Mouse (Mus musculus): ENCODE measurements at regions not wholly inside any gene's neighbourhood (a gene's known extent, or its start where the extent isn't known, plus 50 kb on each side); places are given as distances from the start of the nearest gene placed in this dataset.

DNA sequence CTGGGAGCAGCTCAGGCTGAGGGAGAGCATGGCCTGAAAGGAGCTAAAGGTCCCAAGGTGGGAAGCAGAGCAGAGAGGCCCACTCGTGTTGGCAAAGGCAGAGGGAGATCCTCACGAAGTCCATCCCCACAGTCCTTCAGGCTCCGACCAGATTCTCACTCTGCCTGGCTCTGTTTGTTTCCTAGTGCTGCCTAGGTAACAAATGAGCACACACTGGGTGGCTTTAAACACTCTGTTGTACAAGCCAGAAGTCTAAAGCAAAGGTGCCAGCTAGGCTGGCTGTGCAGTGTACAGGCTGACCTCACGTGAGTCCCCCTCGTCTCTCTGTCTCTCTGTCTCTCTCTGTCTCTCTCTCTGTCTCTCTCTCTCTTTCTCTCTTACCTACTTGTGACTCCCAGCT lies 274.9 kb upstream of the Zmiz1 start:
- DNase-seq (ENCODE audit: low spot score): no peak

DNA sequence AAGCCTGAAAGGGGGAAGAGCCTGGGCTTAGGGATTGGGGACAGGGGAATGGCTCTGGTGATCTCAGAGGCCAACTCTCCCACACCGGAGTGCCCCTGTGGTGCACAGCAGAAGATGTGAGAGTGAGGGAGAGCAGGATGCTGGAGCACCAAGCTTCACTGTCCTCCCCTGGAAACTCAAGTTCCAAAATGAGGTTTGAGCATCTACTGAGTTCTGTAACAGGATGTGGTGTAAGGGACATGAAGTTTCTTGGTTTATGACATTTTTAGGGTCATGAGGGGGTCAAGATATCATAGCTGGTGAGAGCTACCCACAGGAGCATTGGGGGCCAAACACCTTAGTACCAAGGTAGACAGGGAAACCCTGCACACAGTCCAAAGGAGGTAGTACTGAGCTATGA lies 274.1 kb upstream of the Zmiz1 start:
- no peak for DNase-seq (ENCODE audit: low spot score)

DNA sequence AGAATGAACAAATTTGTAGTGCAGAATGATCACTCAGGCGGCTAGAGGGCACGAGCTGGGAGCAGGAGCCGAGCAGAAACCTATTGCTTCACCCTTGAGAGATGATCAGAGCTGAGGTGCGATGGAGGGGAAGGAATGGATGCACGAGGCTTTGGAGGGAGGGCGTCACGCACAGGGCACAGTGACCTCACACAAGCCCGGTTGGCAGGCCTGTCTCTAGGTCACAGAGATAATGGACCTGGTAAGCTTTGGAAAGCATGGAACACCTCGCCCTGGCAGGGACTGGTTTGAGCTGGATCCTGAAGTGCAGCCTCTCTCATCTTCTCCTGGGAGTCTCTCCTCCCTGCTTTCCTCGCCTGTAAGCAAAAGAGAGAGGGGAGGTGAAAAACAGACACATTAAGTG lies 273.4 kb upstream of the Zmiz1 start:
- DNase-seq (ENCODE audit: low spot score): no peak

DNA sequence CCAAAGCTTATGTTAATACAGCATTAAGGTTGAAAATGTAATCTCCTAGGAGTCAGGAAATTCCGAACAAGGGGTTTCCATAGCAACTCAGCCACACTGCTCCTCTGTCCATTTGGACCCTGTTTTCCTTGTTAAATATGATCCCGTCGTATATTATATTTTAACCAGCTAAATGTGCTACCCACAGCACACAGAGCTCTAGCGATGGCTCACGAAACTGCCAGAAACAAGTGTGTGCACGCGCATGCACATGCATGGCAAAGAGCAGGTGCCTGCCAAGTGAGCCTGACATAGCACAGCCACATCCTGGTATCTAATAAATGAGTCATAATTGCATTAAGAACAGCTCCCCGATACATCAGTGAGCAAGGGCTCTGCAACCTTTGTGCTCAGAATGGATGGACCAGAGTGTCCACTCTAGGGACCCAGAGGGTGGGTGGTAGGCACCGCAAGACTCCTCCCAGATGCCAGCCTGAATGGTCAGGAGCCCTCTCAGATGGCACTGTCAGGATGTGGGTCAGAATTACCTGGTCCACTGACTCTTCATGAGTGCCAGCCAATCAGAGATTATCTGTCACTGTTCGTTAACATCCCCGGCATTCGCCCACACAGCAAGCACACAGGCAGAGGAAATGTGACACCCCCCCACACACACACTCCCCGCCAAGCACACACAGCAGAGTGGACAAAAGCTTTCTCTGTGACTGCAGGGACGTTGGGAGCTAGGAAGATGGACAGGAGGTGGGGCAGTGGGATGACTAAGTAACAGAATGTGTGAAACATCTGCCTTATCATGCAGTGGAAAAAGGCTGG lies 272.8 kb upstream of the Zmiz1 start:
- DNase-seq (ENCODE audit: low spot score): no peak

DNA sequence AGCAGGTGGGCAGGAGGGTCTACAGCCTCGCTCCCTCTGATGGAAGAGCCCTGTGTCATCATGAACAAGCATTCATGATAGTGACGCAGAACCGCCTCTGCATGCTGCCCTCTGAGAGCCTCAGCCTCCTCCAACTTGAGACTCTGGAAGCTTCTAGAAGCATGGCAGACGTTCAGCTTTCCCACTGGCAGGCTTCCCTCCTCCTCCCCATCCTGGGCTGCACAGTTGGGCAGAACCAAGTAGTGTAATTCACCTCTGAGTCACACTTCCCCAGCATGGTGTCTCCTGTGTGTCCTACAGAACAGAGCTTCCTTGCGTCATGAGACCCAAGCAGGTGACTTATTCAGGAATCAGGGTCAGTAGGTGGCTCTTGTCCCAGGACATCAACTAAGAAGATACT lies 271.3 kb upstream of the Zmiz1 start:
- DNase-seq (ENCODE audit: low spot score): no peak

DNA sequence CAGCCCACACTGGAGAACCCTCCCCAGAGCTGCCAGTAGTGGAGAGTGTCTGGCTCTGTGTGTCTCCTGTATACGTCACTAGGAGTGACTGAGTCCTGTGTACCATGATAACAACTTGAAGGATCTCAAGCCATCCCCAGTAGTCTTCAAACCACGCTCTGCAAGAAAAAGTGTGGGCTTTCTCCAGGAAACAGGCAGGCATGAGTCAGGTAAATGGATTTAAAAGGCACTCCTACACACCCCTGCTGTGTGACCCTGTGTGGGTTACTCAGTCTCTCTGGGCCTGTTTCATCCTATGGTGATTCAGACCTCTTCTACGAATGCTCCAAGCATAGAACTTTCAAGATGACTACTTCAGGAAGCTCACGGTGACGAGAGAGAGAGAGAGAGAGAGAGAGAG lies 269.7 kb upstream of the Zmiz1 start:
- no peak for DNase-seq (ENCODE audit: low spot score)

DNA sequence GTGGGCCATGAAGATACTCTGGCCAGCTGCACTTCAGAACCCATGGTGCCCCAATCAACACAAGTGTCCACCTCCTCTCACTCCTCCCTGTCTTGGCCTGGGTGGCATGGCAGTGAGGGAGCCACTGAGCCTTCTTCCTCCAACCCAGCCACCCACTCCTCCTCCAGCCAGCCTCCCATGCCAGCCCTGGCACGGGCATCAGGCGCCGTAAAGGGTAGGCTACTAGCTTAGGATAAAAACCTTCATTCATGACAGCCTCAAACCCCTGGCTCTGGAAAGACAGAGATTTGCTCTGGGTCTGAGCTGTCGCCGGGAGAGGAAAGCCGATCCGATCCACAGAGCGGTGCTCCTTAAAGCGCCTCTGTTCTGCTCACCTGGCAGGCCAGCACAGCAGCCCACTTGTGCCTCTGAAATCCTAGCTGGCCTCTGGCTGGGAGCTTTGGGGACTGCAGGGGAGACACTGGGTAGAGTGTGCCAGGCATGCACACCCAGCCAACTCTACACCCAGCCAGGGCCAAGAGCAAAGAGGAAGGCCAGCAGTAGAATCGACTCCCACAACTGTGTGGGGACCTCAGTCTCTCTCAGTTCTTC lies 268.2 kb upstream of the Zmiz1 start:
- no peak for DNase-seq (ENCODE audit: low spot score)

DNA sequence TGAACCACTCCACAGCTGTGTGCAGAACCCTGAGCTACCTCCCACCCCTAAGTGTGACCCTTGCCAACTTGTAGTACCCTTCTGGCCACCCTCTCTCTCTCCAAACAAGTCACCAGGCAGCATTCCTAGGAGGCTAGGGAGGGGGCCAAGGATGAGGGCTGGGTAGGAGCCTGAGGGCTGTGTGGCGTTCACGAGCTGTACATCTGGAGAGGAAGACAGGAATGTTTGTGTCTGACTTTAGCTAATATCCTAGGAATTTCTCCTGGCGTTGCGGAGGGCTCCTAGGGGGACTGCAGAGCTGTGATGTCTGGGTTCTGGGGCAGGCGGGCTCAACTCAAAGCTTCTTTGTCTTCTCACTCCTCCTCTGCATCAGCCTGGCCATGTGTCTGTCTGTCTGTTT lies 262.2 kb upstream of the Zmiz1 start:
- no peak for DNase-seq (ENCODE audit: low spot score)

DNA sequence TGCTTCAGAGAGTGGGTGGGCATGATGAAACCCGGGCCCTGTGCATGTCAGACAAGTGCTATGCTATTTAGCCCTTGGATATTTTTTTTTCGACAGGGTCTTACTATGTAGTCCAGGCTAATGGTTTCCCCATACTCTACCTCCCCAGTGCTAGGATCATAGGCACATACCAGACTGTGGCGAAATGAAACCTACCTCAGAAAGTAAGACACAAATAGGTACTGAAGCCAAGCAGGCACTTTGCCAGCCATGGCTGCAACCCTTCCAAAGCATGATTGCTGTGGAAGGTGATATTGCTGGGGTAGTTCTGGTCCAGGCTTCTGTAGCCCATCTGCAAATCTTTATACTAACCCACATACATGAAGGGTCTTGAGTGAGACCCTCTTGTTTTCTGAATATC lies 259.1 kb upstream of the Zmiz1 start:
- DNase-seq (ENCODE audit: low spot score): no peak

DNA sequence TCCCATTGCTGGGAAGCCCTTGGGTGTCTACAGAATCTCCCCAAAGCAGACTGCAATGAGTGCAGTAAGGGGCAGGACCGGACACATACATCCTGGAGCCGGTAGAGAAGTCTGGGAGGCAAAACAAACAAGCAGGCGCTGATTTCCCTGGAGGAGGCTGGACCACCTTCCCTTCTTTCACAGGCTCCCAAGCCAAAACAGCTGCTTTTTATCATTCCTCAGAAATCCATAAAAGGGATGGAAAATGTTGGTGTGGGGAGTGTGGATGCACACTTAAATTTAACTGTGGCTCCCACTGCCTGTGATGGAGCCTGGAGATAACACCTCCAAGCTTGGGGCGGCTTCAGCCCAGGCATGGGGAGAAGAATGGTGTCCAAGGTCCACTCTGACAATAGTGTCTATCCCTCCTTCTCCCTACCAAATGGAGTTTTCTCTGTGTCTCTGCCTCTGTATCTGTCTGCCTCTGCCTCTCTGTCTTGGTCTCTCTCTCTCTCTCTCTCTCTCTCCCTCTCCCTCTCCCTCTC lies 258.3 kb upstream of the Zmiz1 start:
- DNase-seq (ENCODE audit: low spot score): no peak

DNA sequence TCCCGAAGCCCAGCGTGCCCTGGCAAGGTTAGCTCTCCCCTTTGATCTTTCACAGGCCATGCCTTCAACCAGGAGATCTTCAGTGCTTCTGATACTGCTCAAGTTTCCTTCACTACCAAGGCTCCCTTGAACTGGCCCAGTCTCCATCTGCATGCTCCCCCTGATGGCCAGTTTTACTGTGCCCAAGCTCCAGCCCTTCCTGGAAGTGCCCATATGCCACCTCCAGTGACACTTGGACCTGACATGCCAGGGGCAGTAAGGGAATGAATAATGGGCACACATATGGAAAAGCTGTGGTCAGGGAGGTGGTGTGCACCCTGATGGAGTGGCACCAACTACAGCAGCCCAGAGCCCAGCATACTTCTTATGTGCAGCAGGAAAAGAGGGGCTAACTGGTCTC lies 256.7 kb upstream of the Zmiz1 start:
- no peak for DNase-seq (ENCODE audit: low spot score)

DNA sequence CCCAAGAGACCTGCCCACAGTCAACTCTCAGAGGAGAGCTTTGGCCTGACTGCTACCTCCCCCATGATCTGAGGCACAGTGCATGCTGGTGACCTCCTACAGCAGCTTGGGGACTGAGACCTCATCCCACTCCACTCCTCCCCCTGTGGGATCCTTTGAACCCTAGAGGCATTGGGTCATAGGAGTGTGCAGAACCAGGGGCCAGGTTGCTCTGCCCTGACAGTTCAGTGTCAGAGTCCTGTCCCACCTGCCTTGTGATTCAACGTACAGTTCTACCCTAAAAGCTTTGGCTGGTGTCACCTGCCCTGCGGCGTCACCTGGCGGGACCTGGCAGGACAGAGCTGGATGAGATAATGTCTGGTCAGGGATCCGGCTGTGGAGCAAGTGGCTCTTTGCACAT lies 254.9 kb upstream of the Zmiz1 start:
- no peak for DNase-seq (ENCODE audit: low spot score)

DNA sequence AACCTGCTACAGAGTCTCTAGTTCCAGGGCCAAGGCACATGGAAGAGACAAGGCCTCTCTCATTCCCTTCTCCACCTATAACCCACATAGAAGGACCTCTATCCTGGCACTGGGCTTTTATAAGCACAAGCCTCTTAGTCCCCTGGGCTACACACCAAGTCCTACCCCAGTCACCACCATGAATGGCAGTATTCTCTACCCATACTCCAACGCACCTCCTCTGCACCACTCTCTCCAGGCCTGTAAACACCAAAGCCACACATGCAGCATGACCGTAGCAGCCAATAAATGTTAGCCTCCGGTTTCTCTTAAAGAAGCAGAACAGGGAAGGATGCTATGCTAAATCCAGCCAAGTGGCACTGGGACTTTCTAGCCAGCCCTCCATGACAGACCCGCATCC lies 252.1 kb upstream of the Zmiz1 start:
- DNase-seq (ENCODE audit: low spot score): no peak

DNA sequence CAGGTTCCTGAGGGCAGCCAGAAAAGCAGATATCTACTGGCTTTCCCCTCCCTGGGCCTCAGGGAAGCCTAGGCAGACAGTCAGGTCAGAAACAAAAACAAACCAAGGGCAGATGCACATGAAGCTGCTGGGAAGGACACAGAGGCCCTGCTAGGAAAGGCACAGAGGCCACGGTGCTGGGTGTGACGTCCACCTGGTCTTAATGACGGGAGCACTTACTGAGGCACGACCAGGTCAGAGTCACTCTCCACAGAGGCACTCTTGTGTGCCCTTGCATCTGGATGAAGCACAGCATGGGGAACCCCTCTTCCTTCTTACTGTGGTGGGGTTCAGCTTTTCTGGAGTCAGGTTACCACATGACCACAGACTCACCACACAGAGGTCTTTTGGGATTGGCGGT lies 251.6 kb upstream of the Zmiz1 start:
- no peak for DNase-seq (ENCODE audit: low spot score)

DNA sequence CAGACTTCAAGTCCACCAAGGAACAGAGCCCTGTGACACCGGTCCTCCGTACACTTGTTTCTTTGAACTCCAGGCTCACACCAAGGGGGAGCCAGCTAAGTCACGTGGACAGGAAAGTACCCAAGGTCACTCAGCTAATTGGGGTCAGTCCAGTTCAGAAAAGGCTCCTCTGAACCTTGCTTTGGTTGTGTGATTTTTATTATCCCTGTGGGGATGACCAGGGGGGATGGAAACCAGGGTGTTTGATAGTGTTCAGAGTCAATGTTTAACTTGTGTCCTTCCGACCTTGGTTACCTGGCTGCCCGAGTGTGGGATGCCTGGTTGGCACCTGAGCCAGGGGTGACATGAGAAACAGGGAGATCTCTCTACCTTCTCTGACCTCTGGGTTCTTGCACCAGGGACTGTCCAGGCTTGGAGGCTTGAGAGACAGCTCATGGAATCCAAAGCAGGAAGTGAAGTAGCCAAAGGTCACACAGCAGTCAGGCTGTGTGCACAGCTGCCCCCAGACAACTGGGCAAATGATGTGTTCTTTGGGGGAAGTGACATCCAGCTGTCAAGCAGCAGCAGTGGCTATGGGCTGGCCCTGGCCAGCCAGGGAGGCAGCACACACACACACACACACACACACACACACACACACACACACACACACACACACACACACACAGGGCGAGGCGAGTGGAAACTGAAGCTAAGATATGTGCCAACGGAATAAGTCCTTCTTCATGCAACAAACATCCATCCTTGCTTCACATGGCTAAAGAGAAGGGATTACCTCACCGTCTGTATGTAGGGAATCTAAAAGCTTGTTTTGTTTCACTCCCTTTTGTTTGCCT lies 250.5 kb upstream of the Zmiz1 start:
- no peak for DNase-seq (ENCODE audit: low spot score)

DNA sequence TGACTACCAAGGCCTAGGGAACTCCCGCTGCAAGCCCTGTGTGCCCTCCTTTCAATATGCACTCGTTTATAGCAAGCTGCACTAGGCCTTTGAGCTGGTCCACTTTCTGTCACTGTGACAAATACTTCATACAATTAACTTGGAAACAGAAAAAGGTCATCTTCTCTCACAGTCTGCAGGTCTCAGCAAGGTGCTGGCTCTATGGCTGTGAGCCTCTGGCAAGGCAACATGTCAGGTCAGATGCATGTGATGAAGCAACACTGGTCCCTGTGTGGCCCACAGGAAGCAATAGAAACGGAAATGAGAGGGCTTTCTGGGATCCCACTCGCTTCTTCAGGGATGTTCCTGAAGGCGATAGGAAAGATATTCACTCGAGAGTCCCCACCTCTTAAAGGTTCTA lies 245.9 kb upstream of the Zmiz1 start:
- DNase-seq (ENCODE audit: low spot score): no peak

DNA sequence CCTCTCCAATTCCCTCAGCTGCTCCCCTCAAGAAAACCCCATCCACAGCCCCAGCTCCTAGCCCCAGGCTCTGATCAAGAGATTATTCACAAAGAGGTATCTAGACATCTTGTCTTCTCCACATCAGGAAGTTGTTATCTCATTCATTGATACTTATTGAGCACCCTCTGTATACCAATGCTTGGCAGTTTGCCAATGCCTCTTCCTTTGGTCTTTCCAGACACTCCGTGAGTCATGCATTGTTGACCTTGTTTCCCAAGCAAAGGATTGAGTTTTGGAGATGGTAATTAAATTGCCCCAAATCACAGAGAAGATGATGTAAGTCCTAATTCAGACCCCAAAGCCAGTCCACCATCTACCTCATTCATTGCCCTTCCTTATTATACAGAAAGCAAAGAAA lies 235.9 kb upstream of the Zmiz1 start:
- no peak for DNase-seq (ENCODE audit: low spot score)

DNA sequence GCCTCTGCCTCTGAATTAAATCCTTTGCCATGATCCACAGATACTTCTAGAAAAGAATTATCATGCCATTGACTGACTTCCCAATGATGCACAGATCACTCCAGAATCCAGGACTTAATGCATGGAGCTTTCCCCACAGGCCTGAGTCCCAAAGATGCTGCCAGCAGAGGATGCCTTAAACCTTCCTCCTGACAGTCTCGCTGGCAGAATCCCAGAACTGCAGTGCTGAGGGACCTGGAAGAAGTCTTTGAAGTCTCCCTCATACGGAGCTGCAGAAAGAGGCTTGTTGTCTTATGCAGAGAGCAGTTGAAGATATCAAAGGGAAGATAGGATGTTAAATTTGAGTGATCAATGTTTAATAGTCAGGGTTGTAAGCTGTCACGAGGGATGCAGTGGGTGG lies 233.8 kb upstream of the Zmiz1 start:
- no peak for DNase-seq (ENCODE audit: low spot score)

DNA sequence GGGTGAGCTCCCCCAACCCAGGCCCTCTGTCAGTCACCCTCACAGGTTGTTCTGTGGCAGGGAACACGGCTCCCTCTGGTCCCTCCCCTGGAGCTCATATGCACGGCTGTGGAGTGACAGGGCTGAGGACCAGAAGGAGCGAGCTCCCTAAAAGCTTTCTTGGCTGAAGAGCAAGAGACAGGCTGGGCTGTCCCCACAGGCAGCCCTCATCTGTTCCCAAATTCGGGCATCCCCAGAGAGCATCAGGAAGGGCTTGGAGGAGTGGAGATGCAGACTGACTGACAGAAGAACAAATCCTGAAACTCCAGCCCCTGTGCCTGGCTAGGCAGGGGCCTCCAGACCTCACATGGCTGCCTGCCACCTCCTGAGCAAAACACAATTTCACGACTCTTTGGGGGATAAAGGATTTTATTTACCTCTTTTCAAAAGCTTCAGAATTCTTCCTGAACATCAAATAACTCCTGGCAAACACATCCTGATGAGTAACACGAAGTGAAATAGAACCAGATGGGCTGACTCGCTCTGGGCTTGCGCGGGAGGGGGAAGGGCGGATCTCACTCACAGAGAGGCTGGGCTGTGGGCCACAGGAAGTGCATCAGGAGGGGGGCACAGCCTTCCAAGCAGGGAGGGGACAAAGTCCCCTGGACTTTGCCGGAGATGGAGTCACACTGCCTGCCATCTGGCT lies 232.7 kb upstream of the Zmiz1 start:
- DNase-seq (ENCODE audit: low spot score): no peak

DNA sequence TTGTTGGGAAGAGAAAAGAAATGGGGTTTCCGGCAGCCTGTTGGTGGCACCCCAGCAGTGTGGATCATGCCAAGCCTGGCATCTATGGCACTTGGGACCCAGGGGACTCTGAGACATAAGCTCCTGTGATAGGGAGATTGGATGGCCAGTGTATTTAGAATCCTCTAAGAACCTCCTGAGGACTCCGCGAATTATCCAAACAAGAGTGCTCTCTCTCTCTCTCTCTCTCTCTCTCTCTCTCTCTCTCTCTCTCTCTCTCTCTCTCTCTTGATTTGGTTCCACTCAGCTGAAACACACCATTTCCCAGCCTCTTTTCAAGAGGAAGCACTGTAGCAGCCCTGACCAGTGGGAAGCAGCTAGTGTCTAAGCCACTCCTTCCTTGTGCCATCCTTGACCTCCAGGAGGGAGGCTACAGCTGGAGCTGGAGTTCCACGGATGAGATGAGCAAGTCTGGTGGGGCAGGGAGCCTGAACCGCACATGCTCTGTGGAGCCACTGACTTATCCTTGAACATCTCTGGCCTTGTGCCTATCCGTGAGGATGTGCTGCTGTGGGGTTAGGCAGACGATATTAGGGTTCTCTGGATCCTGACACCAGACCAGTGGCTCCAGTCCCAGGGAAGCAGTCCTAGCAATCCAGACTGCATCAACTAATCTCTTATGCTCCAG lies 232.0 kb upstream of the Zmiz1 start:
- DNase-seq (ENCODE audit: low spot score): no peak

DNA sequence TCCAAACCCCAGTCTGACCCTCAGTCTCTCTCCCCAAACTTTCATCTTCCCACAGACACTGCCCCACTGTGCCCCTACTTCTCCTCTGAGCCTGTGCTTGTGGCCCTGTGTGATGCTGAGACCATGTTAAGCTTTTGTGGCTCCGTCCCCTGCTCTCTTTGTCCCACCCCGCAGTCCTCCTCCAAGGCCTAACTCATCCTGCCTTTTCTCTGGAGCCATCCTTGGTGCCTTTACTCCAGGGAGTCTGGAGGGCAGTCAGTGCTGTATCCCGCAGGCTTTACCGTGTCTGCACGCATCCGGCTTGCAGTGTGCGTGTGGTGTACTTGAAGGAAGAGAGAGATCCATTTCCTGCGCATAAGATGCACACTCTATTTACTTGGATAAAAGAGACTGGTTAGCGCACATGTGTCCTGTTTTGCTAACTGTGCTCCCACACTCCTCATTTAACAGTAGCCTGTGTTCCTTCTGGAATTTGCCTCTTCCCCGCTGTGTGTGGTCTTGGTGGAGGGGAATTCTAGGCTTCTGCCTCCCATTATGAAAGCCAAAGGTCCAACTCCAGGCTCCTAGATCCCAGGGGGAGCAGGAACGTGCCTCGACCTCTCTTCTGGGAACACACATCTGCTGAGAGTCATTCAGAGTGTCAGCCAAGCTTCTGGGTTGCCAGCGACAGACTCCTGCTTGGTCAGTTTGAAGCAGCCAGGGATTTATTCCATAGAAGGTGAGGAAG lies 230.5 kb upstream of the Zmiz1 start:
- DNase-seq (ENCODE audit: low spot score): no peak

All from c-Kit-positive CD71-positive TER-119-positive erythroid progenitor cells, embryonic 14.5 days (primary cell).